Mouse (Mus musculus): ENCODE data around the gene Fam210b.
"Not testable (repeated sequence)": the region's sequence is repeated elsewhere in the genome, so short reads cannot be mapped to it uniquely, and the experiment has no call there.

Gene Fam210b

DNA sequence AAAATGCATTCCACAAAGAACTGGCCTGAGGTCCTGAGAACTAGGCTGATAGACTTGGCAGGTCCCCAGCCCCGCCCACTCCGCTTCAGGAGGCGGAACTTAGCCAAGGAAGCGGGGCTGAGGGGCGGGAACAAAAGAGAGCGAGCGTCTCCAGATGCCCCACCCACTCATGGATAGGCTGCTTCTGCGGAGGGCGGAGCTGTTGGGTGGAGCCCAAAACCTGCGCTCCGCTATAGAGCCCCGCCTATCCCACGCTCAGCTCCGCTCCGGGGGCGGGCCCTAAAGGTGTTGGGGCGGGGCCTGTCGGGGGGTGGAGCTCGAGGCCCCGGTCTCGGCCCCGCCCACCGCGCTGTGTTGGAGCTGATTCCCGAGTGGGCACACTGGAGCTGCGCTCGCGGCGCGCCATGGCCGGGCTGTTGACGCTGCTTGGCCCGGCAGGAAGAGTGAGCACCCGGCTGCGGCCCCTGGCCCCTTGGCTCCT, at the start of gene Fam210b:
Gene Fam210b, plus strand, starts transcription at position 308 of the 481 bp plus-strand sequence.
- peak; percentile 90 to 95 for DNase-seq (ENCODE audit: low spot score in 2 of 2)

GRCm38 (mm10) chr2:172298083-172298482, 47.3 kb upstream of the Fam210b start:
- no peak for DNase-seq (ENCODE audit: low spot score in 2 of 2)

DNA sequence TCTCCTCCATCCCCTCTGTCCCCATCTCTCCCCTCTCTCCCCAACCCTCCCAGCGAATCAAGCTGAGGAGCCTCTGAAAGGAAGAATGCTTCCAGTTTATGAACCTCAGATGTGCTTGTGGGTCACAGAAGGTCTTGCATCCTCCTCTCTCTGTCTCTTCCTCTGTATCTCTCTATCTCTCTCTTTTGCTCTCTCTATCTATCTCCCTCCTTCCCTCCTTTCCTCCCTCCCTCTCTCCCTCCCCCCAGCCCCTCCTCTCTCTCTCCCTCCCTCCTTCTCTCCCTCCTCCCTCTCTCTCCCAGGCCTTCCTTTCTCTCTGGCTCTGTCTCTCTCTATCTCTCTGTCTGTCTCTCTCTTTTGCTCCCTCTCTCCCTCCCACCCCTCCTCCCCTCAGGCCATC, 46.8 kb upstream of the Fam210b start:
- DNase-seq (ENCODE audit: low spot score in 2 of 2), result no peak

DNA sequence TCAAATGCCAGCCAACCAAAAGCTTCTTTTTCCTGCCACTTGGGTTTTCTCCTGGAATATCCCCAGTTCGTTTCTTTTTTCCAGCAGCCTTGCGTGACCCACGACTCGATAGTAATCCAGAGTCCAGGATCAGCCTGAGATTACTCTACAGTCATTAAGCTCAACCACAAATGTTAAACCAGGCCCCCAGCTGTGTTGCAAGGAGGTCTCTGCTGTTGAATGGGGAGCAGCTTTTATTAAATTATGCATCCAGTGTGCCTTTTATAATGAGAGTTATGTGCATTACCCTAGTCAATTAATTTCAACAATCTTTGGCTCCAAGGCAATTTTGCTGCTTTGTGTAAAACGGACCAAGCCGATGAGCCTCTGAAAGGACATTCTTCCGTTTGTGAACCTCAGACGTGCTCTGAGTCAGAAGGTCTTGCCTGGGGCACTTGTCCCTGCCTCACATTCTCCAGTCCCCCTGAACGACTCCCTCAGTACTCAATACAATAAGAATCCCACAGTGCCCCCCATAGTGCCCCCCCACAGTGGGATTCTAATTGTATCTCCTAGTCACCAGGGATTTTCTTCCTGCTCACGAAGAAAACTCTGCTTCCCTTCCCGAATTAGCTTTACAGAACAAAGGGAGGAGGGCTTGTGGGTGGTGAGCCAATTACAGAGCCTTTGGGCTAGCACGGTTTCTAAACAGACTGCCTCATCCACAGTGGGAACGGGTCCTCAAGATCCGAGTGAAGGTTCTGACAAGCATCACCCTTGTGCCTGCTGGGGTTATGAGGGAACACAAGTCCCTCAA, 46.0 kb upstream of the Fam210b start:
- DNase-seq (ENCODE audit: low spot score in 2 of 2), result no peak

- DNase-seq (ENCODE audit: low spot score in 2 of 2), result no peak
Measured at GRCm38 (mm10) chr2:172302396-172302795, 43.0 kb upstream of the Fam210b start.

- no peak for DNase-seq (ENCODE audit: low spot score in 2 of 2)
Measured at GRCm38 (mm10) chr2:172304118-172304708, 41.2 kb upstream of the Fam210b start.

DNA sequence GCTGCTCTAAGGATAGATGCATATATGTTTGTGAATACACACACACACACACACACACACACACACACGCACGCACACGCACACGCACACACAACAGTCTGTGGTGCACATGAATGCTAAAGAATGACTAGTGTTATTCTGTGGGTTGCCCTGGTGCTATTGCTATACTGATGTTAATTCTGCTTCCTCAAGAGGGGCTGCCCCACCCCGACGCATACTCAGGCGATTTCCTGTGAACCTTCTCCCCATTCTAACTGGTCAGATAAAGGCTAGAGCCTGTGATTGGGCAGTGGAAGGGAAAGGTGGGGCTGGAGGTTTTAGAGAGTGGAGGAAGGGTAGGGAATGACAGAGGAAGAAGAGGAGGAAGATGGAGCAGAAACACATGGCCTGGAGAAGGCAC, 39.8 kb upstream of the Fam210b start:
- not testable (repeated sequence) for DNase-seq (ENCODE audit: low spot score in 2 of 2)

- DNase-seq (ENCODE audit: low spot score in 2 of 2), result no peak
Measured at GRCm38 (mm10) chr2:172306544-172306943, 38.8 kb upstream of the Fam210b start.

DNA sequence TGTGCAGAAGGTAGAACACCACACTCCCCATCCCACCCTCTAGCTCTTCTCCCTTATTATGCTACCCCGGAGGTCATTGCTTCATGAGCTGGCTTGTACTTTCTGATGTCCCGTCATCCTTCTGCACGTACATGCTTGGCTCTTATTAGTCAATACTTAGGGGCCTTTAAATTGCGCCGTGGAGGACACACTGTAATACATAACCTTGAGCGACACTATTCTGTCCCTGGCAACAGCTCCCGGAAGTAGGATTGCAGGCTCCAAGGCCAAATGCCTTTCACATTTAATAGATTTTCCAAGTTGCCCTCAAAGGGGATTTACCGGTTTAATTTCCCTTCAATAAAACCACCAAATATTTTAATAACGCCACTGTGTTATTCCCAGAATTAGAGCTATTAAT, 33.6 kb upstream of the Fam210b start:
- DNase-seq (ENCODE audit: low spot score in 2 of 2), result no peak

GRCm38 (mm10) chr2:172320878-172321277, 24.5 kb upstream of the Fam210b start:
- no peak for DNase-seq (ENCODE audit: low spot score in 2 of 2)

DNA sequence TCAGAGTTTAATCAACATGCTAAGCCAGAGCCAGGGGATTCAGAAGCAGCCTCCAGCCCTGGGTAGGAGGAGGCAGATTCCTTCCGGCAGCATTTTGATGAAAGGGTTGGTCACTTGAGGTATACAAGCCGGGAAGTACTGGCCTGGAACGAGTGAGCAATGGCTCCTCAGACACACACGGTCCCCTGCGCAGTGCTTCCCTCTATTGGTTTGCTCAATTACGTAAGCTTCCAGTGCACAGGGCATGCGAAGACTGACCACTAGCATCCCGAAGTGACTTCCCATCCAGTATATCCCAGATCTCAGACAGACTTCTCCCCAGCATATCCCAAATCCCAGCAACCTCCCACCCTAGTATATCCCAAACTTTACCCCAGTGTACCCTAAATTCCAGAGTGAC, 17.1 kb upstream of the Fam210b start:
- no peak for DNase-seq (ENCODE audit: low spot score in 2 of 2)

GRCm38 (mm10) chr2:172329179-172329578, 16.2 kb upstream of the Fam210b start:
- peak; percentile 79 to 84 for DNase-seq (ENCODE audit: low spot score in 2 of 2)

- DNase-seq (ENCODE audit: low spot score in 2 of 2), result no peak
Measured at GRCm38 (mm10) chr2:172338206-172338942, 7.0 kb upstream of the Fam210b start.

DNA sequence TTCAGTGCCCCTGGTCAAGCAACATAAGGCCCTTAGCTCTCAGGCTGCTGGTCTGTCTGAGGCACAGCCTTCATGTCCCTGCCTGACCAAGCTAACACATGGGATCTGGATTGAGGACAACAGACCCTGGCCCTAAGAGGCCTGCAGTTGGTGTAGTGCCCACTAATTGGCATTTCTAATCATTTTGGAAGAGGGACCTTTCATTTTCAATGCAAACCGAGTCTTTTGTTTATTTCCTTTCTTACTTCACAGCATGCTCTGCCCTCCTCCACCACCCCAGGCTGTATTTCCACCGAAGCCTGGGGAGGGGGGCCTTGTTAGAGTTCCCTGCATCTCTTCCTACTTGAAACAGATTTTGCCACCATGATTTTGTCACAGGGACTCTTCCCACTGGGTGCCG, 4.4 kb upstream of the Fam210b start:
- no peak for DNase-seq (ENCODE audit: low spot score in 2 of 2)

- no peak for DNase-seq (ENCODE audit: low spot score in 2 of 2)
Measured at GRCm38 (mm10) chr2:172341606-172342005, 3.8 kb upstream of the Fam210b start.

DNA sequence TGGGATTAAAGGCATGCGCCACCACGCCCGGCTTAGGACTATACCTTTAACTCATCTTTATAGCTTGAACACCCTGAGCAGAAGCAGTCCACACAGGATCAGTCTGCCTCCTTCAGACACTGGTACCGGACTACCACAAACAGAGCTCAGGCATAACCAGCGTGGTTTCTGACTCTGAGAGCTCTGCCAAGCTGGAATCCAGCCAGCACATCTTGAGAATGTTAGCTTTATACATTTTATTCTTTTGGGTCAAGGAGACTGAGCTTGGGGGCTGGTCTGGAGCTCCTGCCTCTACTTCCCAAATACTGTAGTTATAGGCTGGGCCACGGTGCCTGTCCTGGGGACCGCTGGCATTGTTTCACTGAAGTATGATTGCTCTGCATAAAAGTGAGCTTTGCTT, 1.6 kb upstream of the Fam210b start:
- no peak for DNase-seq (ENCODE audit: low spot score in 2 of 2)

GRCm38 (mm10) chr2:172344669-172345068, 696 bp upstream of the Fam210b start:
- DNase-seq (ENCODE audit: low spot score in 2 of 2), result no peak

DNA sequence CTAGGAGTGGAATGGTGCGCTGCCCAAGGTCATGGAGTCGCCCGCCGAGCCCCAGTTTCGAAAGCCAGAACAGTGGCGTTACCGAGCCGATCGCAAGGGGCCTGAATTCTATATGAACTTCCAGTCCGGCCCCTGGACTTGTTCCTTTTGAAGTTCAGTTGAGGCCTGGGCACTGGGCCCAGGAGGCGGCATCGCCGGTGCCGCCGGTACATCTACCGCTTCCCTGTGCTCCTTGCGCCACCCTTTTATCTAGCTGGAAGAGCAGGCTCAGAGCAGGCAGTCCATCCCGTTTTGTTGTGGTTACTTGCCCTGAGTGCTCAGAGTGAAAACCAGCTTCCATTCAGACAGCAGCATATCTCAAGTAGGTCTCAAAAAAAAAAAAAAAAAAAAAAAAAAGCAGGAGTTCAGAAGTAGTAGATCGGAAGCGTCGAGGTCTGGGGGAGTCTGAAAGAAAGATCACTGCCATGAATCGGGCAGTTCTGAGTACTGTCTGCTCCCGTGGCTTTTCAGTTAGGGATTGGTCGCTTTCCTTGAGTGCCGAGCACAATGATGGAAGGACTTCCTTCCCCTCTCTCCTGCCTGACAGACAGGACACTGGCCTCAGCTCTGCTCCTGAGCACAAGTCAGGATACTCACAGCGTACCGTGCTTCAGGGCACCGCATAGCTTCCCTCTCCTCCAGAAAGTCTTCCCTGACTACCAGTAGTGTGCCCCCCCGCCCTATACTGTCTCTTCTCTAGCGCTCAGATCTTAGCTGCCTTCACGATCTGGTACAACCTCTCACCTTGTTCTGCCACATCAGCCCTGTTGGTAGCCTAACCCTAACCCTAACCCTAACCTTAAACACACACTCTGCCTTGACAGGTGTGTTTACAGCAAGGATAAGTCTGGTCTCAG, 917 bp downstream of the Fam210b start:
- DNase-seq (ENCODE audit: low spot score in 2 of 2), result peak; percentile 18 to 19

DNA sequence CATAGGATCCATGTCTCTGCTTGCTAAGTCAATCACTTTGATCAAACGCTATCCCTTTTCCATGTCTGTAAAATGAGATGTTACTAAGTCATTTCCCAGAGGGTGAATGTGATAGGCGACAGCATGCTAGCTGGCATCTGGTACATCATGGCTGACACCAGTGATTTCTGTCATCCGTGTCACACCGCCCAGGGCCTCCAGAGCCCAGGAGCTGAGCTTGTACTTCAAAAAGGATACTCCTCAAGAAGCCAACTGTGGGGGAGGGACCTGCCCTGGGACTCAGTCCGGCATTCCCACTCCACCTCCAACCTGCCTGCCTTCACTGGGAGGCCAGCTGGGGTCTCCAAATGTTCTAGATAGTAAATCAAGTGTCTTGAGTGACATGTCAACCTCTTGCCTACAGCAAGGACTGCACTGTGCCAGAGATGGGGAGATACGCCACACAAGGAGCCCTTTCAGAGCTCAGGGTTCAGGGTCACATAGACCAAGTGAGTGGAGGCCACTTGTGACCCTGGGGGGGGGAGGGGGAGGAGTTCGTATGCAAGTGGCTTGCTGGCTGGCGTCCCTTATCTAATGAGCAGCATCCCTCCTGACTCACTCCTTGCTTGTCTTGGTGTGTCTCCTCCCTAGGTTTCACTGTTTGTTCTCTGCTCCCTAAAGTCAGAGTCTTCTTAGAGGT, 1.7 kb downstream of the Fam210b start:
- no peak for DNase-seq (ENCODE audit: low spot score in 2 of 2)

GRCm38 (mm10) chr2:172348297-172348950, 3.1 kb downstream of the Fam210b start:
- DNase-seq (ENCODE audit: low spot score in 2 of 2), result peak in 1 of 2 experiments; percentile 24

Measured in frontal cortex, postnatal 36 days (tissue).